Mouse (Mus musculus) kidney, embryonic 14.5 days (tissue): ENCODE measurements around the gene Fbxo9. TPM values are rescaled to one million over a fixed set of nuclear protein-coding genes. Genes with fewer than 3 reads are reported as not detected.

Experiments
- ATAC-seq: fragments of 200-750 bp; cut with Nextera tagmentation; 2 replicates; pipeline ENCODE4 v1.8.0; 2017; ENCODE audit warnings: moderate number of reproducible peaks, mild to moderate bottlenecking, moderate TSS enrichment, moderate library complexity; ENCODE audit not compliant: low FRiP score, low TSS enrichment
- H3K27ac ChIP-seq: fragments of 300-500 bp; sonication (generic); 2 replicates; pipeline ENCODE4 v1.5.1; 2014; ENCODE audit warnings: low read depth, mild to moderate bottlenecking, low read length, moderate library complexity, mixed read lengths
- H3K27me3 ChIP-seq: fragments of 300-500 bp; sonication (generic); 2 replicates; pipeline ENCODE4 v1.6.1; 2014; ENCODE audit warnings: mild to moderate bottlenecking, low read length; ENCODE audit not compliant: control insufficient read depth, insufficient read depth
- H3K36me3 ChIP-seq: fragments of 300-500 bp; sonication (generic); 2 replicates; pipeline ENCODE4 v1.6.1; 2014; ENCODE audit warnings: low read length, mixed read lengths; ENCODE audit not compliant: control insufficient read depth, insufficient read depth
- H3K4me1 ChIP-seq: fragments of 300-500 bp; sonication (generic); 2 replicates; pipeline ENCODE4 v1.6.1; 2014; ENCODE audit warnings: low read length, mixed read lengths; ENCODE audit not compliant: control insufficient read depth, insufficient read depth
- H3K4me2 ChIP-seq: fragments of 300-500 bp; sonication (generic); replicated peaks from 2 replicates; pipeline ENCODE4 v1.6.1; 2014; ENCODE audit warnings: low read depth, mild to moderate bottlenecking, low read length
- H3K4me3 ChIP-seq: fragments of 300-500 bp; sonication (generic); 2 replicates; pipeline ENCODE4 v1.5.1; 2014; ENCODE audit warnings: mild to moderate bottlenecking, low read length
- H3K9ac ChIP-seq: fragments of 300-500 bp; sonication (generic); 2 replicates; pipeline ENCODE4 v1.6.1; 2014; ENCODE audit warnings: low read depth, mild to moderate bottlenecking, low read length, moderate library complexity
- H3K9me3 ChIP-seq: fragments of 300-500 bp; sonication (generic); 2 replicates; pipeline ENCODE4 v1.6.1; 2016; ENCODE audit warnings: low read length; ENCODE audit not compliant: control insufficient read depth
- WGBS: fragments of 180-500 bp; shearing (Covaris S2); extraction: QIAGEN DNeasy Blood & Tissue Kit; methylation state at CpG from one replicate; pipeline ENCODE4 v1.1.7; 2014; 5-methylcytosine and 5-hydroxymethylcytosine counted together
- polyA plus RNA-seq: library from polyadenylated mRNA; unstranded; fragments of >200 nt; fragmentation: Nextera tagmentation; extraction: Ambion mirVana; gene quantifications from 2 replicates; pipeline ENCODE4 v1.2.1, GENCODE M21; 2014

Gene Fbxo9
- polyA plus RNA-seq, 1 experiment from 2014 or later, result 43.9 TPM

- 64% methylated on average over 6 of the region's 6 CpGs for WGBS
- Histone ChIP-seq H3K4me3 (no peak overlapping the region), H3K4me2 (no peak overlapping the region), H3K27ac (no peak overlapping the region), H3K4me1 (peaks cover 3% of the 10 kb centered on the region; the same call in 1 of the 2 replicates), H3K9me3 (no peaks in the 10 kb centered on the region), H3K36me3 (peaks cover 15% of the 10 kb centered on the region; the same call in 1 of the 2 replicates), H3K9ac (no peak overlapping the region), H3K27me3 (no peaks in the 10 kb centered on the region)
- no peak for ATAC-seq
Observed at GRCm38 (mm10) chr9:78104973-78105372, 3.9 kb downstream of the Fbxo9 start.

- Histone ChIP-seq H3K4me2 (no peak overlapping the region), H3K27ac (no peak overlapping the region), H3K27me3 (no peaks in the 10 kb centered on the region), H3K4me3 (no peak overlapping the region), H3K36me3 (peaks cover 21% of the 10 kb centered on the region), H3K4me1 (peaks cover 3% of the 10 kb centered on the region; the same call in 1 of the 2 replicates), H3K9ac (no peak overlapping the region), H3K9me3 (no peaks in the 10 kb centered on the region)
- 87% methylated on average over 8 of the region's 8 CpGs for WGBS
- no peak for ATAC-seq
Observed at GRCm38 (mm10) chr9:78103965-78104560, 4.8 kb downstream of the Fbxo9 start.

GRCm38 (mm10) chr9:78101431-78101830 lies 7.4 kb downstream of the Fbxo9 start:
- H3K27me3 ChIP-seq, result no peaks in the 10 kb centered on the region
- ATAC-seq, result no peak
- no peak overlapping the region for H3K4me3 ChIP-seq
- no peak overlapping the region for H3K4me2 ChIP-seq
- H3K9ac ChIP-seq, result no peak overlapping the region
- peaks cover 46% of the 10 kb centered on the region for H3K36me3 ChIP-seq
- peaks cover 3% of the 10 kb centered on the region; the same call in 1 of the 2 replicates for H3K4me1 ChIP-seq
- peaks cover 10% of the 10 kb centered on the region; the same call in 1 of the 2 replicates for H3K9me3 ChIP-seq
- 73% methylated on average over 4 of the region's 4 CpGs for WGBS
- H3K27ac ChIP-seq, result no peak overlapping the region

GRCm38 (mm10) chr9:78100956-78101355 lies 7.9 kb downstream of the Fbxo9 start:
- Histone ChIP-seq H3K4me1 (no peaks in the 10 kb centered on the region; the same call in 1 of the 2 replicates), H3K36me3 (peaks cover 48% of the 10 kb centered on the region), H3K9me3 (peaks cover 11% of the 10 kb centered on the region; the same call in 1 of the 2 replicates), H3K27ac (no peak overlapping the region), H3K4me3 (no peak overlapping the region), H3K27me3 (no peaks in the 10 kb centered on the region), H3K4me2 (no peak overlapping the region), H3K9ac (no peak overlapping the region)
- WGBS, result 86% methylated on average over 5 of the region's 5 CpGs
- ATAC-seq, result no peak

GRCm38 (mm10) chr9:78096376-78096775 lies 12.5 kb downstream of the Fbxo9 start:
- ATAC-seq, result no peak
- Histone ChIP-seq H3K36me3 (peaks cover 59% of the 10 kb centered on the region), H3K27ac (no peak overlapping the region), H3K4me1 (no peaks in the 10 kb centered on the region), H3K27me3 (no peaks in the 10 kb centered on the region), H3K9me3 (peaks cover 11% of the 10 kb centered on the region; the same call in 1 of the 2 replicates), H3K9ac (no peak overlapping the region), H3K4me2 (no peak overlapping the region), H3K4me3 (no peak overlapping the region)
- WGBS, result 97% methylated on average over 5 of the region's 6 CpGs

GRCm38 (mm10) chr9:78095686-78096085 lies 13.2 kb downstream of the Fbxo9 start:
- H3K4me3 ChIP-seq, result no peak overlapping the region
- 95% methylated on average over 12 of the region's 12 CpGs for WGBS
- H3K9ac ChIP-seq, result no peak overlapping the region
- ATAC-seq, result no peak
- H3K9me3 ChIP-seq, result peaks cover 11% of the 10 kb centered on the region; the same call in 1 of the 2 replicates
- H3K27ac ChIP-seq, result no peak overlapping the region
- no peak overlapping the region for H3K4me2 ChIP-seq
- peaks cover 53% of the 10 kb centered on the region for H3K36me3 ChIP-seq
- H3K27me3 ChIP-seq, result no peaks in the 10 kb centered on the region
- no peaks in the 10 kb centered on the region for H3K4me1 ChIP-seq

- peaks cover 34% of the 10 kb centered on the region for H3K36me3 ChIP-seq
- no peak for ATAC-seq
Observed at GRCm38 (mm10) chr9:78090596-78090995, 18.3 kb downstream of the Fbxo9 start.

GRCm38 (mm10) chr9:78089906-78090305 lies 19.0 kb downstream of the Fbxo9 start:
- H3K9me3 ChIP-seq, result no peaks in the 10 kb centered on the region
- H3K27me3 ChIP-seq, result no peaks in the 10 kb centered on the region
- H3K9ac ChIP-seq, result no peak overlapping the region
- H3K4me3 ChIP-seq, result no peak overlapping the region
- no peak overlapping the region for H3K27ac ChIP-seq
- 92% methylated on average over 1 of the region's 1 CpGs for WGBS
- peaks cover 35% of the 10 kb centered on the region for H3K36me3 ChIP-seq
- no peaks in the 10 kb centered on the region for H3K4me1 ChIP-seq
- ATAC-seq, result no peak
- no peak overlapping the region for H3K4me2 ChIP-seq

More at GRCm38 (mm10) chr9:78090596-78090995, 18.3 kb downstream of the Fbxo9 start:
- H3K9ac ChIP-seq, result no peak overlapping the region
- no peaks in the 10 kb centered on the region for H3K4me1 ChIP-seq
- no peak overlapping the region for H3K4me3 ChIP-seq
- no peaks in the 10 kb centered on the region for H3K9me3 ChIP-seq
- WGBS, result 98% methylated on average over 3 of the region's 3 CpGs
- H3K27ac ChIP-seq, result no peak overlapping the region
- no peak overlapping the region for H3K4me2 ChIP-seq
- H3K27me3 ChIP-seq, result no peaks in the 10 kb centered on the region

- Histone ChIP-seq H3K4me1 (no peaks in the 10 kb centered on the region), H3K4me3 (no peak overlapping the region), H3K36me3 (peaks cover 41% of the 10 kb centered on the region), H3K9ac (no peak overlapping the region), H3K27ac (no peak overlapping the region), H3K4me2 (no peak overlapping the region), H3K27me3 (no peaks in the 10 kb centered on the region), H3K9me3 (no peaks in the 10 kb centered on the region)
- no peak for ATAC-seq
- 81% methylated on average over 7 of the region's 7 CpGs for WGBS
Observed at GRCm38 (mm10) chr9:78088971-78089370, 19.9 kb downstream of the Fbxo9 start.
